Mouse (Mus musculus): ENCODE measurements around the gene Adam1a.

DNA sequence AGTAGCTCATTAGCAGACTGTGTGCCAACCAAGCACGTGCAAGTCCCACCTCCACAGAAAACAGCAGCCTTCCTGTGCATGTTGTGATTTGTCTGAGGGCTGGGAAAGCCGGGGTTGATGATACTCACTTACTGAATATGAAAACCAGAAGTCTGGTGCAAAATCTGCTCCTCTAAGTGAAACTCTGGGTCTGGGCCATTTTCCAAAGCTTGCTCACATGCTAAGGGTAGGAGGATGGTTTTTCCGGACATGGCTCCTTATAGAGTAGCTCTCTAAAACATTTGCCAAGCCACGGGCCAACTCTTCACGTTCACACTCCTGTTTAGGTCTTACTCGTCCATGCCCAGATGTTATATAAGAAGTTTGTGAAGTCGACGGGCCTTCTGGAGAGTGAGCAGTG lies 52.0 kb downstream of the Adam1a start:
- no peak for TF ChIP-seq POLR2A (IDR thresholded peaks at IDR 0.05; ENCODE audit: insufficient read length, low read depth)
- TF ChIP-seq E2F4 (IDR thresholded peaks at IDR 0.05; ENCODE audit: insufficient read depth): no peak
- TF ChIP-seq USF1 (IDR thresholded peaks at IDR 0.05; ENCODE audit: low read depth): no peak
- TF ChIP-seq POLR2AphosphoS2 (IDR thresholded peaks at IDR 0.05; ENCODE audit: insufficient read length, low read depth): no peak
- TF ChIP-seq TCF3 (IDR thresholded peaks at IDR 0.05; ENCODE audit: insufficient read length, low read depth): no peak
- no peak for TF ChIP-seq MAX (IDR thresholded peaks at IDR 0.05; ENCODE audit: low read depth)
- TF ChIP-seq TCF12 (IDR thresholded peaks at IDR 0.05; ENCODE audit: insufficient read depth, poor library complexity, severe bottlenecking): no peak
